Mouse (Mus musculus) layer of hippocampus, adult 18-20 months (tissue): ENCODE data around the gene Pnpla2. TPM values are rescaled to one million over a fixed set of nuclear protein-coding genes. Genes with fewer than 3 reads are reported as not detected.
"Not testable (repeated sequence)": the region's sequence is repeated elsewhere in the genome, so short reads cannot be mapped to it uniquely, and the experiment has no call there.

Experiments used
- DNase-seq, 2 experiments: peaks; one replicate each; pipeline ENCODE4 v3.0.0; 2022; ENCODE audit warnings: low spot score in 2 of 2
- long read RNA-seq: library from polyadenylated mRNA; stranded (forward); transcript quantifications from one replicate; pipeline ENCODE4 v2.0.0, GENCODE M21; 2021
- total RNA-seq, 2 experiments: library from RNA; stranded (reverse); gene quantifications; 2 replicates each; pipeline ENCODE4 v1.2.3; 2021

The Pnpla2 gene
- 10 to 100 TPM; 29.9 to 35.6 TPM for total RNA-seq
- long read RNA-seq, transcript Pnpla2-203 (9 exons, 2,625 nt): major isoform, 12 of 16 reads
- long read RNA-seq, partial matches to known transcripts: 1 of 16 reads
- long read RNA-seq, other reads (novel, unspliced or antisense): 3 of 16 reads

DNA sequence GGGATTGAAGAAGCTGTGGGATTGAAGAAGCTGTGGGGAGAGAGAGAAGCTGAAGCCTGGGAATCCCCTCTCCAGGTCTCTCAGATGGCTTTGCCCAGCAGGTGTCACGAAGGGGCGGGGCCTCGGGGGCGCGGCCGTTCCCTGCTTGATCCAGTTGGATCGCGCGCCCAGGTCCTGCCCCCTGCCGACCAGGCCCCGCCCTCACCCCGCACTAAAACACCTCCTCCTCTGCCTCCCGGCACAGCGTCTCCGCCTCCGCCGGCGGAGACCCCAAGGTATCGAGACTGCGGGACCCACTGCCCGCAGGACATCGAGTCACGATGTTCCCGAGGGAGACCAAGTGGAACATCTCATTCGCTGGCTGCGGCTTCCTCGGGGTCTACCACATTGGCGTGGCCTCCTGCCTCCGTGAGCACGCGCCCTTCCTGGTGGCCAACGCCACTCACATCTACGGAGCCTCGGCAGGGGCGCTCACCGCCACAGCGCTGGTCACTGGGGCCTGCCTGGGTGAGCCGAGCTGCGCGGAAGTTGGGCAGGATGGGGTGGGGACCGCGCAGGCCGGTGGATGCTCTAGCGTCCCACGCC, at the start of gene Pnpla2:
TSS of gene Pnpla2 (plus strand) at position 232 of the 585 bp plus-strand sequence.
- DNase-seq: peak; percentile 86 to 91

DNA sequence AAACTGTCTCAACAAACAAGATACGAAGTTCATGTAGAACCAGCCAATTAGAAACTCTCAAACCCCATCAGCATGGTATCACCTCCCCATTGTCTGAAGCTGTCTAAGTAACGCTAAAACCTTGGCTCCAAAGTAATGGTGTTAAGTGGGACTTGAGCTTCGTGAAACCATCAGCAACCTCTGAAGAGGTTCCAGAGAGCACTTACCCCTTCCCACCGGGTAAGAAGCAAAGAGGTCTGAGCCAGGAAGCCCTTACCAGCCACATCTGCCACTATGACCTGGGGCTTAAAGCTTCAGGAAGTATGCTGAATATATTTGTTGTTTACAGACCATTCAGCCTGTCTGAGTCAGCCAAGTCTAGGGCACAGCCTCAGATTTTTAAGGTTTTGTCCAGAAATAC, 49.5 kb upstream of the Pnpla2 start:
- DNase-seq: no peak

DNA sequence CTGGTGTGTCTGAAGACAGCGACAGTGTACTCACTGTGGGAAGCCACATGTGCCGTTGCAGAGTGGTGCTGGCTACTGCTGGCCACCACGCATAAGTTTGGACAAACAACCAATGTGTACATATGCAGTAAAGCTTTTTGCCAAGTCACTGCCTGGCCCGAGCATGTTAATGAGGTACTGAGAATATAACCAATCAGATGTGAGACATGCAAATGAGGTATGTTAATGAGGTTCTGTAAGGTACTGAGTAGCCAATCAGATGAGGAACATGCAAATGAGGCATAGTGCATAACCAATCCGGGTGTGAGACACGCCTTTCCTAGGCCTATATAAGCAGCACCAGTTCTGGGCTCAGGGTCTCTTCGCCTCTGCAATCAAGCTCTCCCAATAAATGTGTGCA, 47.3 kb upstream of the Pnpla2 start:
- DNase-seq: not testable (repeated sequence)

DNA sequence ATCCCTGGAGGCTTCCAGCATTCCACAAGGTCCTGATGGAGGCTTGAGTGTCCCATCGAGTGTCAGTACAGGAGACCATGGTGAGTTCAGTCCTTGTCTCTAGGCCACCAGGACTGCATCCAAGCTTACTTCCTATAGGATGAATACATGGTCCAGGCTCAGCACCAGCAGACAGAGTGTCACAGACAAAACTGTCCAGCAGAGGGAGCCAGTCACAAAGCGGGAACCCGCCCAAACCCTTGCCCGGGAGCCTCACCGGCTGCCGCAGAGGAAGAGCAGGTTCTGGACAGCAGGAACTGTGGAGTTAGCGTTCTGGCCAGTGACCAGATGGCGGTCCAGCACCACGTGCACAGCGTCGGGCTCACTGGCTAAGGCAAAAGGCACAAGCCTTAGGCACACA, 46.2 kb upstream of the Pnpla2 start:
- peak; percentile 79 to 90 for DNase-seq

DNA sequence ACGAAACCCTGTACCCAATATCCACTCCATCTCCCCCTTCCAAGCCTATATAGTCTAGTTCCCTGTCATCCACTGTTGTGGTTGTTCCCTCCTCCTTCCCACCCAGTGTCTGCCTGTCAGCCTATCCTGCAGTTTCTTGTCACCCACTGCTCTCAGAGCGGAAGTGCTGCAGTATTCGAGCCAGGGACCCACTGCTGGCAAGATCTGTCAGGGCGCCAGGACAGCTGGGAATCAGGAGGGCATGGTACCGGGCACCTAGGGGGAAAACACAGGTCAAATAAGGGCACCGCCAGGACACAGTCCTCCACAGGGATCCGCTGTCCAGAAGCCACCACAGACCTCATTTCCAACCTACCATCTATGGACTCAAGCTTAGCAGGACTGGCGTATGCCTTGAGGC, 44.4 kb upstream of the Pnpla2 start:
- DNase-seq: no peak

DNA sequence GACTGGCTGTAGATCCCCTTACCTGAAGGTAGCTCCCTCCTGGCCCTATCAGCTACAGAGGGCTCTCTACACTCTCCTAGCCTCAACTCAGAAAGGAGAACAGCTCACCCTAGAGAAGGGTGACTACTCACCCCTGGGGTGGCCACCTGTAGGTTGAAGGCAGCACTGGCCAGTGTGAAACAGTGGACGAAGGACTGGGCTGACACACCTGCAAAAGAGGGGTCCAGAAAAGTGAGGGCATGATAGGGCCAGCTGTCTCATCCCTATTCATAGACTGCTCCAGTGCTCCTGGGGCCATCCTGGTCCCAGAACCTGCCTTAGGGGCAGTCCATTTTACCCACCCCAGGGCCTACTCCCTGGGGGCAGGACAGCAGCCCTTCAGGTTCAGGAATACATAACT, 43.3 kb upstream of the Pnpla2 start:
- DNase-seq: no peak

DNA sequence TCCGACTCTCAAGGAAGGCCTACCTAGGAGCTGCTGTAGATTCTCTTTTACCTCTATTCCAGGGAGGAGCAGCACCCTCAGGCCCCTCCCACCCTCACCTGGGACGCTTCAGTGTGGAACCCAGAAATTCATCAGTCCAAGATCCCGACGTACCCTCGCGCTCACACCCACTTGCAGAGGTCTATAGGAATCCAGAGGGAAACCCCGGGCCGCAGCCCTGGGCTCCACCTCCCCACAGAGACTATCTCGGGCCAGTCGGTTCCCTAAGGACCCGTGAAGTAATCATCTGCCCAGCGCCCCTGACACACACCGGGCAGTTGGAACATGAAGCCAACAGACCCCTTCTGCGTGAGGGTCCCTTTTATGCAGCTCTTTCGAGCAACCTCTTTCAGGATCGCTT, 41.7 kb upstream of the Pnpla2 start:
- DNase-seq: no peak

DNA sequence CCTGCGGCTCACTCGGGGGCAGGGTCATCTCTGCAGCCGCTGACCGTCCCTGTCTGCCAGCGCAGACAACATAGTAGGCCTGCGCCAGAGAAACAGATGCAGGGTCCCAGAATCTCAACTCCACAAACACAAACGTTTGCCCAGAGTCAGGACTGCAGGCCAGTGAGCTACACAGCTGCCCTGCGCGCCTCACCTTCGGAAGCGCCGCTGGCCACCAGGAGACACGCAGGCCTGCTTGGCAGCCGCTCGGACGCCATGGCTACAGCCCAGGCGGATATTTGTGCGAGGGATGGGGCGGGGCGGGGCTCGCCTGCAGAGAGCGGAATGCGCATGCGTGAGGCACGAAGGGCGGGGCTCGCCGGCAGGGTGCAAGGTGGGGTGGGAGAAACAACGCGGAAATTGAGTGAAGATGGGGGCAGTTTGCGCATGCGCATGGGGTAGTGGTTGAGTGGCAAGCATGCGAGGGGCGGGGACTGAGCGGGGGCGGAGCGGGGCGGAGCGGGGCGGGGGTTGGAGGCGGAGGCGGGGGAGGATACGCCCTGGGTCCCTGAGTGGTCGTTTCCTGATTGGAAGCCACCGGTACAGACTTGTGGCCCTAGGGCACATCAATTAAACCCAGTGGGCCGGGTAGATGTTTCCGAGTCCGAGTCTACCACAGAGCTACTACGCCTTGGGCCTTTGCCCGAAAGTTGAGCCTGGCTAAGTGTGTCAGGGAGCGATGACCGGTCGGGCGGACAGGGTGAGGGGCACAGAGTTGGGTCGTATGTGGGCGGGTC, 41.0 kb upstream of the Pnpla2 start, which contains the start of gene Gatd1:
TSS of gene Gatd1 (minus strand) at position 328 of the 776 bp plus-strand sequence.
- peak; percentile 97 to 99 for DNase-seq

DNA sequence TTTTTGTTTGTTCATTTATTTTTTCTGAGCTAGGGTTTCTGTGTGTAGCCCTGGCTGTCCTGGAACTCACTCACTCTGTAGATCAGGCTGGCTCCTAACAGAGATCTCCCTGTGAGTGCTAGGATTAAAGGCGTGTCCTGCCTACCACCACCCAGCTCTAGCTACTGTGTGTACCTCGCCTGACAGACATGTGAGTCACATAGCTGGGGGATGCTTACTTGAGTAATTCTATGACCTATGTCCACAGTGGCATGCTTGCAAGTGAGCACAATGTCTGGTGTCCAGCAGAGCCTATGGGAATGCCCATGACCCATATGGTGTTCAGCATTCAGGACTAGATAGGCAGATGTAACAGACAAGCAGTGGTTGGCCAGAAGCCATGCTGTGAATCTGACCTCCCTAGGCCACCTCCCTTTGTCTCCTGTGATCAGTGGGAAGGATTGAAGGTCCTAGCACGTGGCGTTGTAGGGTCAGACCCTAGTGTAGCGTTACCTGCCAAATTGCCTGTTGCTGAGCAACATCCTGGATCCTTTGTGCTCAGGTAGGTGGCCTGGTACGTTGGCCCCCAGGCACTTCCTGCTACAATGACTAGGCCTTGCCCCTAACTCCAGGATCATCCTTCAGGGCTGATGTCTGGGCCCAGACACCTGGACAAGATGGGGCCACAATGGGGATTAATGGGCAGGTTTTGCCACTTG, 38.7 kb upstream of the Pnpla2 start:
- no peak for DNase-seq

DNA sequence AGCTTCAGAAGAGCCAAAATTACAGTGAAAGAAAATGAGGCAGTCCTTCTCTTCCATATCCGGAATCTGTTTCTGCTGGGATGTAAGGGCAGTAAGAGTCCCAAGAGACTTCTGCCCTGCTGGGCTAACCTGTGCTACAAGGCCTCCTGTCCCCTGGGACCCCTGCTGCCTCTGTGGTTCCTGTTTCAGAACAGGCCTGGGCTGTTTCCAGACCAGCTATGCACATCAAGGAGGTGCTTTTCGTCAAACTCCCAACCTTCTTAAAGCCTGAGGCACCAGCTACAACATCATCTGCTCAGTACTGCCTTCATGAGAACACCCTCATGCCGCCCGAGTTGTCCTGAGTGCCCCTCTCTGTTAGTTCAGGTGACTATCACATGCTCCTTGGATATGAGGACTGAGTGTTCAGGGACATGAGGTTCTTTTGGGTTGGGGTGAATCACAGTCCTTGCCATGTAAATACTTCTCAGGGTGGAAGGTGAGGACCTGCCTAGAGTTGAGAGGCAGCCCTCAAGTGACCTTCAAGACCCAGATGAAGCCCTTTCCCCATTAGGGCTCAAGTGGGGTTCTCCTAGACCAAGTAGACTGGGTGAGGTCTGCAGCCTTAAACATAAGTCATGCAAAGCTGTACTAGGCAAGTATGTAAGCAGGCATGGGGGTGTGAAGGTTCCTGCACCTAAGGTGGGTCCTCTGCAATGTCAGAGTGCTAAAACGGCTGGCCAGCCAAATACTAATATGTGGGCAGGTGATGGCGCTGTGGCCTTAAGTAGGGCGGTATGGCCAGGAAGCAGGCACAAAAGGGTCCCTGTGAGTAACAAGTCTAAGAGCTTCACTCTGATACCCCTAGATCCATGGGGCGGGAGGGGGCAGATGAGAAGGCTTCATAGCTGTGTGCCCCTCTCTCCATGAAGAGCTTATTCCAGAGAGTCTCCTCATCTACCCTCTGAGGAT, 37.0 kb upstream of the Pnpla2 start:
- DNase-seq: no peak

DNA sequence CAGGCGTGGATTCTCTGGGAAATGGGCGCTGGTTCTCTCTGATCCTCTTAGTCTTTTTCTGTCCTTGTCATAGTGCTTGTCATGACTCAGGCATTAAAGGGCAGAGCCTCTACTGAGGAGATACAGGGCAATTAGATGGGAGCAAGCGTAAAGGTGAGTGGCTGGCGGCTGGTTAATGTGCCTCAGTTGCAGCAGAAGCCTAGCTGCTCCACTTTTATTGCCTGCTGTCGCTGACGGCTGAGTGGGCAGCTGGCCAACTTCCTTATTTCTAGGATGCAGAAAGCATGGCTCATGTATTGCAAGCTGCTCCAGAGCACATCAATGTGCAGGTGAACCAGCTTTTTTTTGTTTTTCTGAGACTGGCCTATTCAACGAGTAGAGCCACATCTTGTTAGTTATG, 36.0 kb upstream of the Pnpla2 start:
- DNase-seq: peak in 1 of 2 experiments; percentile 76

DNA sequence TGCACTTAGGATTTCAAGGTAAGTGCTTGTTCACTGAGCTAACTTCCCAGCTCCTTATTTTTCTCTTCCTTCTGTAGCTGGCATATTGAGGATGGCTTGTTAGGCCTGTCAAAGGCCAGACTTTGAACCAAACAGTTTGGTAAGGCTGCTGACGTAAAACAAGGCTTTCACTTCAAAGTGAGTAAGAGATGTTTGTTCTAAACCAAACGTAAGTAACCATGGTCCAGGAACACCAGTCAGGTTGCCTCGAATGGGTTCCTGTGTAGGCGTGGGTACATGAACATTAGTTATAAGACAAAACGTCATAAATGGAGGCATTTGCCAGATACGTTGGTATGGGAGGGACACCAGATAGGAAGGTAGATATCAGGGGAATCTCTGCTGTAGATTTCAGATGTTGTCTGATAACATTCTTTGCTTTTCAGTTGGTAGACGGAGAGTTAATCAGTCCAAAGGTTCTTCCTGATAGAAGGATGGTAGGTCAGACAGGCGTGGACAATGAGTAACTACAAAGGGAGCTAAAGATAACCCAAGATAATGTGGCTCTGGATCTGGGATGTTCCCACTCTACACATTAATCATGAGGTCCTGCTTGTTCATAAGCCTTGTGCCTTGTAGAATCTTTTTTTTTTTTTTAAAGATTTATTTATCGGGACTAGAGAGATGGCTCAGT, 34.8 kb upstream of the Pnpla2 start:
- DNase-seq: no peak

DNA sequence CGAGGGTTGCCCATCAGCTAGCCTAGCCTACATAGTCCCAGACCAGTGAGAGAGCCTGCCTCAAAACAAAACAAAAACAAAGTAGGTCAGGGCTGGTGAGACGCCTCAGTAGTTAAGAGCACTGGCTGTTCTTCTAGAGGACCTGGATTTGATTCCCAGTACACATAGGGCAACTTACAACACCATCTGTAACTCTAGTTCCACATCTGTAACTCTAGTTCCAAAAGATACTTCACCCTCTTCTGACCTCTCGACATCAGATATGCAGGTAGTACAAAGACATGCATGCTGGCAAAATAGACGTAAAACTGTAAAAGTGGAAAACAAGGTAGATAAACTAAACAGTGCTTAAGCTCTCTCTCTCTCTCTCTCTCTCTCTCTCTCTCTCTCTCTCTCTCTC, 31.2 kb upstream of the Pnpla2 start:
- DNase-seq: no peak

DNA sequence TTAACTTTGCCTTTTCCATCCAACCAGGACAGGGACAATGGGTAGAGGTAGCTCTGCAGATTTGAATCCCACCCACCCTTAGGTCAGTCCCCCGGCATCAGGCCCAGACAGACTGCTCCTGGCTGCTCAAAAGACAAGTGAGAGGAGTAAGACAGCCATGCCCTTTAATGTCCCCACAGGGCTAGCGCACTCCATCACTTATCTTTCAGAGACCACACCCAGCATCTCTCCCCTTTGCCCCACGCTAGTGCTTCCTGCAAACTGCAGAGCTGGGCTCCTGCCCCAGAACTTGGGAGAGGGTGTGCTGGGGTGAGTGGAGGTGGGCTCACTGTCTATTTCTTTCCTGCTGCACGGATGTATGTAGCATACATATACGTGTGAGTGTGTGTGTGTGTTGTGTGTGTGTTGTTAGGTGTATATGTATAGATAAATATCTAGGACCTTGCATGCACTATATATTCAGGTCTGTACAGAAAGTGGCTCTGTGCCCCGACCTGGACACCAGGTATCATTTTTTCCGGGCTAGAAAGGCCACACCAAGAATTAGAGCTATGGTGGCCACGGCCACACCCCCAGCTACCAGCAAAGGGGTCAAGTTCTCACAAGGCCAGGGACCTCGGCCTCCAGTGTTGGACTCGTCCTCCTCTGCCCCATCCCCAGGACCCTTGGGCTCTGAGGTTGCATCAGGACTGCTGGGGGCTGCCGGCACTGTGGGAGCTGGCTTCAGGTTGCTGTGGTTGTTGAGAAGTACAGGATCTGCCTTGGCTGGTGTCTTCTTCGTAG, 27.9 kb upstream of the Pnpla2 start:
- no peak for DNase-seq

DNA sequence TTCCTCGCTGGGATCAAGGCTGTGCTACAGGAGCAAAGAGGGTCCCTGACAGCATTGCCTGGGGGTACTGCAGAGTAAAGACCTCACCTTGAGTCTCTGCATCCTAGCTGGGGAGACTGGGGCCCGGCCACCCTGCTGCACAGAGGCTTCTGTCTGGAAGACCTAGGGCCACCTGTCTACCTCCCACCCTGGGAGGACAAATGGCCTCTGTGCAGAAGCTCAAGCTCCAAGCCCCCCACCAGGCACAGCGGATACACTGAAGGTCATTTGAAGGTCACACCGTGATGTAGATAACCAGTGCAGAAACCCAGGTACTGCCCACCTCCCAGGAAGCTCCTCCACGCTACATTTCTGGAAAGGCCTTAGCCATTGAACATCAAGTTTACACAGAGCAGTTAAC, 26.3 kb upstream of the Pnpla2 start:
- DNase-seq: no peak

DNA sequence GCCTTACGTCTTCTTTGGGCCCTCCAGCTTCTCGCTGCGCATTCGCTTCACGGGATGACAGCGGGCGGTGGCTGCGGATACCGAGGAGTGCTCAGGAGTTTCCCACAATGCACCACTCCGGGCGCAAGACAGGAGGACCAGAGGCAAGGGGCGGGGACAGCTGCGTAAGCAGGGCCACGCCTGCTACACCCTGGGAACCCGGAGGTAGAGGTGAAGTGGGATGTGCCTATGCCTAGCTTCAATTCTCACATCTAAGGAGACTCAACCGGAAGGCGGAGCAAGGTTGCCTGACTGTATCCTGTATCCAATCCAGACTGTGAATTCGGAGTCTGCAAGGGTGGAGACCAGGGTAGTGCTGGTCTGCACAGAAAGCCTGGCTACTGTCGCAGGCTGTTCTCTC, 25.7 kb upstream of the Pnpla2 start, which contains the start of gene Cend1:
TSS of gene Cend1 (minus strand) at position 182 of the 400 bp plus-strand sequence.
- peak; percentile 89 to 92 for DNase-seq

DNA sequence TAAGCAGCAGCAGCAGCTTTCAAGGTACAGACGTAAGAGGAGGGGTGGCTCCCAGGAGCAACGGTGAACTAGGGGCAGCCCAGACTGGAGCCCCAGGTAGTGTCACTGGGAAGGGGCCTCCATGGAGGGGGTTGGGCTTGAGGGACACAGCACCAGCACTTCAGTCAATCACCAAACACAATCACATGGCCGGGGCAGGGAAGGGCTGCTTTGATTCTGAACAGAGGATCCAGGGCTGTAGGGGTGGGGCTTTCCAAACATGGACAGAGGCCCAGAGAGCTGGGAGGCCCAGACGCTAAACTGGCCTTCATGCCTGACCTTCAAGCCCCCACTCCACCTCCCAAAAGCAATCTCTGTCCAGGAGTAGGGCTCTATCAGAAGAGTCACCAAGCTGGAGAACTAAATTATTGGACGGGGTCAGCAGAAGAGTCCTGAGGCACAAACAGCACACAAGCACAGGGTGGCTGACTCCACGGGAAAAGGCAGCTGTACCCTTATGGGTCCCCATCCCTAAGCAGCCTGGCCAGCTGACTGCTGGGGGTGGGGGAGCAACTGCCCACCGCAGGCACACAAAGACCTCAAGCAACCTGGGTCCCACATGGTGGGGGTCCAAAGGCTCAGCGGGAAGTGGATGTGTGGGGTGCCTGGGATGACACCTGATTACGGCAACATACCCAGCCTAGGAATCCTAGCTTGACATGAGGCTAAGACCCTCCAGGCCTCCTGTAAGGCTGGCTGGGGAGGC, 25.0 kb upstream of the Pnpla2 start:
- no peak for DNase-seq

DNA sequence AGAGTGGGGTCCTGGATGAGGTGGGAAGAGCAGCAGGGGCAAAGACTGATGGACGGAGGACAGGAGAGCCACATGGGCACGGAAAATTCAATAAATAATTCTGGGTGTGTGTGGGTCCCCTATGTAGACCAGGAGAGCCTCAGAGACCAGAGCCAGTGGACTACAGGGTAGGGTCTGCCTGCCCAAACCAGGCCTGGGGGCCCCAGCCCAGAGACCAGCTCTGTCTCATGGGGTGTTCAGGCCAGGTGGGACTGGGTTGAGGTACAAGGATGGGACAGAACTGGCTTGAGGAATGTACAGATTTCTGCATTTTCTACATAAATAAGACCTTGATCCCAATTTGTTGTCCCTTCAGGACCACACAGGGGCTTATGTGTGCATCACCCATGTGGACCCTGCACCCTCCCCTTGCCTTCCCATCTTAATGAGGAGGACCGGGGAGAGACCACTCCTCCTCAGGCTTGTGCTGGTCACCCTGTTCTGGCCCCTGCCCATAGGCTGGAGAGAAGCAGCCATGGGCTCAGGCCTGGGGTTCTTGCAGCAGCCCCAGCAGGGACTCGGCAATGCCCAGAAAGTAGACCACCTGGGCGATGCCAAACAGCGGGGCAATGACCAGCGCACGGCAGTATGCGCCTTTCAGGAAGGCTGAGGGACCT, 24.3 kb upstream of the Pnpla2 start:
- DNase-seq: no peak
